Mouse (Mus musculus) stomach, postnatal 0 days (tissue): ENCODE measurements around the gene Myzap. TPM values are rescaled to one million over a fixed set of nuclear protein-coding genes. Genes with fewer than 3 reads are reported as not detected.

Experiments used
- ATAC-seq: fragments of 200-750 bp; cut with Nextera tagmentation; 2 replicates; pipeline ENCODE4 v1.8.0; 2017; ENCODE audit not compliant: low FRiP score, low TSS enrichment
- DNase-seq: peaks from one replicate; pipeline ENCODE4 v3.0.0-alpha.2; 2016; ENCODE audit warnings: low spot score
- H3K27ac ChIP-seq: fragments of 300-500 bp; sonication (generic); replicated peaks from 2 replicates; pipeline ENCODE4 v1.5.1; 2014; ENCODE audit warnings: mild to moderate bottlenecking, control low read depth
- H3K27me3 ChIP-seq: fragments of 300-500 bp; sonication (generic); 2 replicates; pipeline ENCODE4 v1.6.1; 2014; ENCODE audit warnings: low read length; ENCODE audit not compliant: control insufficient read depth, insufficient read depth
- H3K36me3 ChIP-seq: fragments of 300-500 bp; sonication (generic); 2 replicates; pipeline ENCODE4 v1.6.1; 2014; ENCODE audit warnings: low read length, mixed read lengths; ENCODE audit not compliant: control insufficient read depth, insufficient read depth
- H3K4me1 ChIP-seq: fragments of 300-500 bp; sonication (generic); replicated peaks from 2 replicates; pipeline ENCODE4 v1.6.1; 2014; ENCODE audit warnings: antibody characterized with exemption; ENCODE audit not compliant: control insufficient read depth, insufficient read depth
- H3K4me2 ChIP-seq: fragments of 300-500 bp; sonication (generic); replicated peaks from 2 replicates; pipeline ENCODE4 v1.6.1; 2014; ENCODE audit warnings: low read depth, mild to moderate bottlenecking, control low read depth, moderate library complexity
- H3K4me3 ChIP-seq: fragments of 300-500 bp; sonication (generic); 2 replicates; pipeline ENCODE4 v1.5.1; 2014; ENCODE audit warnings: low read depth, low read length, control low read depth
- H3K9ac ChIP-seq: fragments of 300-500 bp; sonication (generic); 2 replicates; pipeline ENCODE4 v1.6.1; 2014; ENCODE audit warnings: mild to moderate bottlenecking, low read length, control low read depth, mixed read lengths
- H3K9me3 ChIP-seq: fragments of 300-500 bp; sonication (generic); 2 replicates; pipeline ENCODE4 v1.6.1; 2016; ENCODE audit warnings: low read length; ENCODE audit not compliant: control insufficient read depth
- CTCF ChIP-seq: IDR thresholded peaks from 2 replicates; pipeline ENCODE4 v1.5.1; 2016; ENCODE audit warnings: antibody characterized with exemption, low read depth, mild to moderate bottlenecking, moderate library complexity
- EP300 ChIP-seq: optimal IDR thresholded peaks from 2 replicates; pipeline ENCODE3; 2016; ENCODE audit warnings: antibody characterized with exemption
- WGBS: fragments of 180-500 bp; shearing (Covaris S2); extraction: QIAGEN DNeasy Blood & Tissue Kit; methylation state at CpG from one replicate; pipeline ENCODE4 v1.1.7; 2014; 5-methylcytosine and 5-hydroxymethylcytosine counted together
- polyA plus RNA-seq: library from polyadenylated mRNA; unstranded; fragments of >200 nt; fragmentation: Nextera tagmentation; extraction: Ambion mirVana; gene quantifications from 2 replicates; pipeline ENCODE4 v1.2.1, GENCODE M21; 2015

Gene Myzap
- polyA plus RNA-seq, 1 experiment from 2014 or later: 25.7 TPM

- no peak for DNase-seq
- Histone ChIP-seq H3K27me3 (no peaks in the 10 kb centered on the region), H3K9me3 (no peaks in the 10 kb centered on the region), H3K4me2 (no peak overlapping the region), H3K9ac (no peak overlapping the region), H3K4me3 (no peak overlapping the region), H3K36me3 (peaks cover 49% of the 10 kb centered on the region), H3K4me1 (no peaks in the 10 kb centered on the region), H3K27ac (no peak overlapping the region)
- WGBS: 89% methylated on average over 2 of the region's 2 CpGs
- TF ChIP-seq EP300 (no peak), CTCF (no peak)
- ATAC-seq: no peak
Observed at GRCm38 (mm10) chr9:71480305-71480704, 111.9 kb downstream of the Myzap start.

- no peaks in the 10 kb centered on the region for H3K4me1 ChIP-seq
- no peak overlapping the region for H3K9ac ChIP-seq
- DNase-seq (no peak), ATAC-seq (no peak)
- WGBS: 84% methylated on average over 9 of the region's 9 CpGs
- TF ChIP-seq CTCF: no peak
- TF ChIP-seq EP300: no peak
- H3K9me3 ChIP-seq: no peaks in the 10 kb centered on the region
- H3K27me3 ChIP-seq: no peaks in the 10 kb centered on the region
- no peak overlapping the region for H3K4me2 ChIP-seq
- no peak overlapping the region for H3K27ac ChIP-seq
- H3K36me3 ChIP-seq: peaks cover 49% of the 10 kb centered on the region
- no peak overlapping the region for H3K4me3 ChIP-seq
Observed at GRCm38 (mm10) chr9:71479413-71479812, 112.7 kb downstream of the Myzap start.

DNA sequence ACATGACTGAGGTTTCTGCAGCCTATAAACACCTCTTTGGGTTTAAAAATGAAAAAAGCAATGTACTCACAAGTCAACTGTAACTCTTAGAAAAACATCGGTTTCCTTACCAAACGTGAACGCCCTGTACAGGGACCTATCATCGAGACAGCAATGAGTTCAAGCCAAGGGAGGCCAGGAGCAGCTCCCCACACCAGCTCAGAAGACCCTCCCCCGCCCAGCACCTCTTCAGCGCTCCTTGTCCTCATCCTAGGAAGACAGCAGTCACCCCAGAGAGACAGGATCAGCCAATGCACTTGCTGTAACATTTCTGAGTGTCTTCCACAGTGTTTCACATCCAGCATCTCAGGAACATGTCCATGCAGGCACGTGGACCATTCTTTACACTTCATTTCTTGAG, 113.6 kb downstream of the Myzap start:
- no peak overlapping the region for H3K27ac ChIP-seq
- WGBS: 93% methylated on average over 7 of the region's 7 CpGs
- H3K4me3 ChIP-seq: no peak overlapping the region
- TF ChIP-seq EP300 (no peak), CTCF (no peak)
- peaks cover 49% of the 10 kb centered on the region for H3K36me3 ChIP-seq
- DNase-seq (no peak), ATAC-seq (no peak)
- no peak overlapping the region for H3K9ac ChIP-seq
- H3K4me2 ChIP-seq: no peak overlapping the region
- no peaks in the 10 kb centered on the region for H3K9me3 ChIP-seq
- H3K27me3 ChIP-seq: no peaks in the 10 kb centered on the region
- no peaks in the 10 kb centered on the region for H3K4me1 ChIP-seq

DNA sequence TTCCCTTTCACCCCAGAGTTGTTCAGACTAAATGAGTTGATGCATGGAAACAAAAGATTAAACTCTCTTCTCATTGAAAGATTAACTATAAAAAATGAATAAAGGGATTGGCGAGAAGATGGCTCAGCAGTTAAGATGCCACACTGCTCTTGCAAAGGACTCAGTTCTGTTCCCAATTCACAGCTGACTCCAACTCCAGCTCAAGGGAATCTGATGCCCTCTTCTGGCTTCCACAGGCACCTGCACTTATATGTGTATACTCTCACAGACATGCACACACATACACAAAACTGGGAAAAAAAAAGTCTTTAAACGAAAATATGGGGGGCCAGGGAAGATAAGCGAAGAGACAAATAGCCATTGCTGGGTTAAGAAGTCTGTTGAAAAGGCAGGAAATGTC, 115.6 kb downstream of the Myzap start:
- Histone ChIP-seq H3K9ac (no peak overlapping the region), H3K27ac (no peak overlapping the region), H3K4me2 (no peak overlapping the region), H3K4me1 (no peaks in the 10 kb centered on the region), H3K9me3 (no peaks in the 10 kb centered on the region), H3K4me3 (no peak overlapping the region), H3K27me3 (no peaks in the 10 kb centered on the region), H3K36me3 (peaks cover 36% of the 10 kb centered on the region)
- 94% methylated on average over 3 of the region's 3 CpGs for WGBS
- ATAC-seq: no peak
- TF ChIP-seq CTCF (peak; percentile 31; the same call in 1 of the 2 replicates), EP300 (no peak)
- DNase-seq: no peak

GRCm38 (mm10) chr9:71475536-71475935, 116.6 kb downstream of the Myzap start:
- TF ChIP-seq CTCF: no peak
- TF ChIP-seq EP300: no peak
- no peak for DNase-seq
- Histone ChIP-seq H3K27me3 (no peaks in the 10 kb centered on the region), H3K27ac (no peak overlapping the region), H3K4me3 (no peak overlapping the region), H3K36me3 (peaks cover 29% of the 10 kb centered on the region), H3K9me3 (no peaks in the 10 kb centered on the region), H3K4me2 (no peak overlapping the region), H3K4me1 (no peaks in the 10 kb centered on the region), H3K9ac (no peak overlapping the region)
- WGBS: 98% methylated on average over 4 of the region's 4 CpGs
- no peak for ATAC-seq

DNA sequence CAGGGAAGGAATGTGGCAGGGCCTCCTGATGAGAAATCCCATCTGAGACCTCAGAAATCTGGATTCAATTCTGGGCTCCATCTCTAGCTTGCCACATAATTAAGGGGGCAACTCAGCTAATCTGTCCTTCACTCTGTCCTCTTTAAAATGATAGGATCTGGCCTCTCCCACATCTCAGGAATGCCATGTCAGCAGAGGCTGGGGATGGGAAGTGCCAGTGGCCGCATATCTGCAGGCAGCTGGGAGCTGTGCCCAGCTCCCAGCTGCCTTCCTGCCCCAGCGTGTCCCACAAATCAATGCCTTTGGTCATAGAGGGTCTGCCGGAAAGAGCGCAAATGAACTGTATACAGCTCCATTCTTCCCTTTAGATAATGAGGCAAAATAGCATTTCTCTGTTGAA, 124.7 kb downstream of the Myzap start:
- Histone ChIP-seq H3K4me1 (no peaks in the 10 kb centered on the region), H3K27me3 (no peaks in the 10 kb centered on the region), H3K4me2 (no peak overlapping the region), H3K9ac (no peak overlapping the region), H3K36me3 (no peaks in the 10 kb centered on the region), H3K4me3 (no peak overlapping the region), H3K9me3 (no peaks in the 10 kb centered on the region), H3K27ac (no peak overlapping the region)
- 64% methylated on average over 4 of the region's 4 CpGs for WGBS
- TF ChIP-seq CTCF: no peak
- no peak for DNase-seq
- no peak for ATAC-seq
